In genomic region chr17:67996097-67996768, GRCm38 (mm10) we compare ENCODE assay signal across 8 mouse cellular contexts. TPM values are rescaled to one million over a fixed set of nuclear protein-coding genes. Genes with fewer than 3 reads are reported as not detected.
DNase-seq lines count a peak whose midpoint lies in the region; ATAC-seq lines count a peak whose summit lies in the region.

No protein-coding gene starts in this region.

- DNase-seq in adrenal gland, adult (ENCODE audit: inconsistent age in 2 of 2, low spot score in 1 of 2) = peak; percentile 46 to 80
- DNase-seq in adrenal gland, adult 2 months = no peak
- DNase-seq in NIH3T3 (ENCODE audit: low read depth) = peak; percentile 79
- no peak for DNase-seq in cerebellum, postnatal 4 days (ENCODE audit: low spot score in 2 of 2)
- no peak for DNase-seq in thymus, postnatal 10 days (ENCODE audit: low spot score in 2 of 2)

- peak; percentile 37 for ATAC-seq in heart, embryonic 11.5 days (replicated peaks; ENCODE audit: insufficient number of reproducible peaks, low FRiP score, low TSS enrichment)
- peak; percentile 53; the same call in 1 of the 2 replicates for ATAC-seq in limb, embryonic 15.5 days (ENCODE audit: insufficient number of reproducible peaks, low FRiP score, low TSS enrichment, low read depth)
- ATAC-seq in monocyte, adult 5-6 weeks (replicated peaks; ENCODE audit: insufficient number of reproducible peaks, low FRiP score, low TSS enrichment, poor library complexity, severe bottlenecking) = no peak

- peak overlapping the region; percentile 54 for H3K27ac ChIP-seq in heart, embryonic 11.5 days (ENCODE audit: low read depth, low read length)
- no peak overlapping the region for H3K27ac ChIP-seq in limb, embryonic 15.5 days

- 0 out of 2 replicates have a peak overlapping the region, but pooled peaks have one; percentile 14 for H3K4me3 ChIP-seq in heart, embryonic 11.5 days (ENCODE audit: low read depth, low read length)
- no peak overlapping the region for H3K4me3 ChIP-seq in limb, embryonic 15.5 days

- H3K27me3 ChIP-seq in heart, embryonic 11.5 days (ENCODE audit: control insufficient read depth, insufficient read depth, low read length) = no peaks in the 10 kb centered on the region; the same call in 1 of the 2 replicates
- H3K27me3 ChIP-seq in limb, embryonic 15.5 days = no peaks in the 10 kb centered on the region

- peak overlapping the region; percentile 53 for H3K4me2 ChIP-seq in heart, embryonic 11.5 days
- no peak overlapping the region for H3K4me2 ChIP-seq in limb, embryonic 15.5 days

- H3K4me1 ChIP-seq in heart, embryonic 11.5 days (ENCODE audit: control insufficient read depth, insufficient read depth, low read length) = peaks cover 16% of the 10 kb centered on the region
- peaks cover 35% of the 10 kb centered on the region for H3K4me1 ChIP-seq in limb, embryonic 15.5 days

- H3K9ac ChIP-seq in heart, embryonic 11.5 days (ENCODE audit: low read depth, low read length) = no peak overlapping the region
- no peak overlapping the region for H3K9ac ChIP-seq in limb, embryonic 15.5 days

- 6% methylated on average over 14 of the region's 14 CpGs for WGBS in heart, embryonic 11.5 days (ENCODE audit: insufficient replicate concordance)
- WGBS in limb, embryonic 15.5 days = 10% methylated on average over 14 of the region's 14 CpGs

- no peaks in the 10 kb centered on the region for H3K9me3 ChIP-seq in heart, embryonic 11.5 days (replicated peaks; ENCODE audit: control insufficient read depth, low read length)
- no peaks in the 10 kb centered on the region for H3K9me3 ChIP-seq in limb, embryonic 15.5 days

- H3K36me3 ChIP-seq in heart, embryonic 11.5 days (ENCODE audit: control insufficient read depth, insufficient read depth, low read length) = no peaks in the 10 kb centered on the region
- H3K36me3 ChIP-seq in limb, embryonic 15.5 days = no peaks in the 10 kb centered on the region

RNA-seq across cellular contexts. Expression of gene Arhgap28, which starts 7.7 kb away (rescaled TPM):
- 10 to 100 TPM in 1 of 2 experiments, 1 to 10 TPM in 1; 7.9 to 12.5 TPM for total RNA-seq in adrenal gland, adult 2 months (2021)
- 7.8 and 9.4 TPM in 2 replicates for polyA plus RNA-seq in adrenal gland, adult 2 months (2012; rRNA removed)
- 25.9 and 30.8 TPM in 2 replicates for polyA plus RNA-seq in heart, embryonic 11.5 days (2014; fragmentation: Nextera tagmentation; extraction: Ambion mirVana)
- 41.5 and 42.0 TPM in 2 replicates for polyA plus RNA-seq in limb, embryonic 15.5 days (2015; fragmentation: Nextera tagmentation; extraction: Ambion mirVana)
- total RNA-seq in monocyte, adult 5-6 weeks (2017) = 1.3 TPM in 2 of 3 replicates, not detected in the other

Comparison
In these comparisons a context has a peak if more than half of its experiments do, and no peak if none do; other contexts are left out.
1. DNase-seq: peak in adrenal gland, adult (2 of 2) and NIH3T3 (single experiment); none in adrenal gland, adult 2 months (single experiment), cerebellum, postnatal 4 days (0 of 2) and thymus, postnatal 10 days (0 of 2).